Mouse (Mus musculus) megakaryocyte, adult 5-6 weeks (primary cell): ENCODE results near the gene Gm17334. TPM values are rescaled to one million over a fixed set of nuclear protein-coding genes. Genes with fewer than 3 reads are reported as not detected.

Experiments used
- ATAC-seq: 2 replicates; pipeline ENCODE4 v1.8.0; 2016; ENCODE audit warnings: mild to moderate bottlenecking, inconsistent platforms; ENCODE audit not compliant: poor library complexity, severe bottlenecking
- total RNA-seq, 2 experiments: library from RNA; stranded (forward) in 1 of 2; stranded (reverse) in 1 of 2; fragments of 153-499, 151-499 nt in 1 of 2; fragments of 221-1000, 200-1000 nt in 1 of 2; gene quantifications; 2 replicates each; pipeline versions ENCODE4 v1.2.3 to v1.2.4; 2015 to 2017

Gene Gm17334
- total RNA-seq, 2 experiments from 2014 or later: not detected

GRCm38 (mm10) chr11:53749716-53750352 is 23.2 kb downstream of the Gm17334 start:
- no peak for ATAC-seq

- ATAC-seq: no peak
Measured at GRCm38 (mm10) chr11:53749306-53749705, 23.7 kb downstream of the Gm17334 start.

GRCm38 (mm10) chr11:53748614-53749013 is 24.4 kb downstream of the Gm17334 start:
- ATAC-seq: peak; percentile 93

GRCm38 (mm10) chr11:53747985-53748384 is 25.0 kb downstream of the Gm17334 start:
- ATAC-seq: peak; percentile 59; the same call in 1 of the 2 replicates

GRCm38 (mm10) chr11:53745260-53745659 is 27.7 kb downstream of the Gm17334 start:
- no peak for ATAC-seq

- ATAC-seq: no peak
Measured at GRCm38 (mm10) chr11:53742353-53742752, 30.6 kb downstream of the Gm17334 start.

- ATAC-seq: peak; percentile 75
Measured at GRCm38 (mm10) chr11:53737573-53737946, 35.4 kb downstream of the Gm17334 start.

GRCm38 (mm10) chr11:53736771-53737572 is 36.0 kb downstream of the Gm17334 start:
- peak; percentile 68 for ATAC-seq

- peak; percentile 90 for ATAC-seq
Measured at GRCm38 (mm10) chr11:53735682-53736245, 37.2 kb downstream of the Gm17334 start.

- ATAC-seq: no peak
Measured at GRCm38 (mm10) chr11:53734970-53735681, 37.9 kb downstream of the Gm17334 start.

- no peak for ATAC-seq
Measured at GRCm38 (mm10) chr11:53734431-53734830, 38.6 kb downstream of the Gm17334 start.

GRCm38 (mm10) chr11:53733824-53734223 is 39.2 kb downstream of the Gm17334 start:
- no peak for ATAC-seq

GRCm38 (mm10) chr11:53732244-53732643 is 40.7 kb downstream of the Gm17334 start:
- ATAC-seq: no peak

- ATAC-seq: no peak
Measured at GRCm38 (mm10) chr11:53731457-53731856, 41.5 kb downstream of the Gm17334 start.

Other genes with a start within 250 kb of the Gm17334 start
- gene Kif3a, start 205.8 kb downstream of the Gm17334 start, total RNA-seq (2015): 2.5 and 4.1 TPM in 2 replicates
- gene Kif3a, start 205.8 kb downstream of the Gm17334 start, total RNA-seq (2017): 3.3 and 5.0 TPM in 2 replicates
- gene Il4, start 154.5 kb downstream of the Gm17334 start, total RNA-seq (2015): 5.5 and 13.1 TPM in 2 replicates
- gene Il4, start 154.5 kb downstream of the Gm17334 start, total RNA-seq (2017): 8.0 and 8.7 TPM in 2 replicates
- 0.18 TPM in 2 replicates for gene Il13, start 138.5 kb downstream of the Gm17334 start, total RNA-seq (2015)
- gene Il13, start 138.5 kb downstream of the Gm17334 start, total RNA-seq (2017): 0.28 and 0.62 TPM in 2 replicates
- 23.9 and 26.7 TPM in 2 replicates for gene Rad50, start 65.9 kb downstream of the Gm17334 start, total RNA-seq (2015)
- gene Rad50, start 65.9 kb downstream of the Gm17334 start, total RNA-seq (2017): 33.7 and 38.1 TPM in 2 replicates
- gene Il5, start 52.4 kb downstream of the Gm17334 start, total RNA-seq (2015): not detected in 2 replicates
- gene Il5, start 52.4 kb downstream of the Gm17334 start, total RNA-seq (2017): not detected in 2 replicates
- gene Irf1, start 3.2 kb downstream of the Gm17334 start, total RNA-seq (2015): 37.2 and 38.5 TPM in 2 replicates
- 78.4 and 93.1 TPM in 2 replicates for gene Irf1, start 3.2 kb downstream of the Gm17334 start, total RNA-seq (2017)
- gene Gm12216, start 86.1 kb upstream of the Gm17334 start, total RNA-seq (2015): 0.25 and 0.84 TPM in 2 replicates
- 0.70 TPM in 1 of 2 replicates, not detected in the other for gene Gm12216, start 86.1 kb upstream of the Gm17334 start, total RNA-seq (2017)
- 4.7 and 5.5 TPM in 2 replicates for gene Slc22a5, start 118.5 kb upstream of the Gm17334 start, total RNA-seq (2015)
- gene Slc22a5, start 118.5 kb upstream of the Gm17334 start, total RNA-seq (2017): 4.6 and 6.6 TPM in 2 replicates
- gene Slc22a21, start 207.1 kb upstream of the Gm17334 start, total RNA-seq (2015): 1.3 and 1.5 TPM in 2 replicates
- 0.44 and 0.77 TPM in 2 replicates for gene Slc22a21, start 207.1 kb upstream of the Gm17334 start, total RNA-seq (2017)